Mouse (Mus musculus) liver, adult 2 months (tissue): ENCODE data around the gene Rdh16f2.
"Not testable (repeated sequence)": the region's sequence is repeated elsewhere in the genome, so short reads cannot be mapped to it uniquely, and the experiment has no call there.

Source experiments
- CTCF ChIP-seq: fragments of 200-500 bp; IDR thresholded peaks from 2 replicates; pipeline ENCODE4 v1.5.1; 2011; ENCODE audit warnings: low read depth, low read length, control low read depth
- POLR2A ChIP-seq: fragments of 200-500 bp; IDR thresholded peaks from 2 replicates; pipeline ENCODE4 v1.6.1; 2011; ENCODE audit warnings: low read length, control low read depth; ENCODE audit not compliant: insufficient read depth; ENCODE audit errors: extremely low read depth

DNA sequence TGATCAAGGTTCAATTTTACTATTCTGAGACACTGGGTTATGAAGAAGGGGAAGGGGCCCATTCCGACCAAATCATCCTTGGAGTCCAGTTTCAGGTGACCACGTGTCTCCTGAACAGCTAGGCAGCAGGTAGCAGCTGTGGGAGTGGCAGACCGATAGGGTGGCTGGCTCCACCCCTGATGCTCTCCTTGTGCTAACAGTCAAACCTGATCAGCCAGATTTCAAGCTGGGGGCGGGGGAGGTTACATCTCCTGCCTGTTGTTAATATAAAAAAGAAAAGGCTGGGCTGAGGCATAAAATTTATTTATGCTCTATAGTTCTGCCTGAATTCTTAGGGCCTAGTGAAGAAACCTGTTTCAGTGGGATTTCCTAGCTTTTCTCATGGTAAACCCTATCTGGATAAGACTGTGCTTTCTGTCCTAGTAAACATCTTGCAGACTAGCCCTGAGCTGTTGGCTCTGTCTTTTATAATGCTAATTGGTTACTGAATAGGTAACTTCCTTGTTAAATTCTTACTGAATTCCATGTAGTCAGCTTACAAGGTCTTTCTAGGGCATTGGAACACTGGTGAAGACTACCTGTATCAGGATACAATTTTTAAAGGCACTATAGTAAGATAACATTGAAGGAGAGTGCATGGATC is 48.9 kb upstream of the Rdh16f2 start:
- not testable (repeated sequence) for TF ChIP-seq POLR2A, CTCF
